Mouse (Mus musculus) cerebellum, adult 18-20 months (tissue): ENCODE measurements at regions not wholly inside any gene's neighbourhood (a gene's known extent, or its start where the extent isn't known, plus 50 kb on each side); places are given as distances from the start of the nearest gene placed in this dataset.

Experiments
- DNase-seq, 2 experiments: peaks; one replicate each; pipeline ENCODE4 v3.0.0; 2021

GRCm38 (mm10) chr16:78490245-78490644 lies 86.3 kb downstream of the D16Ertd472e start:
- DNase-seq: no peak

- no peak for DNase-seq
Observed at GRCm38 (mm10) chr16:78489604-78490003, 86.9 kb downstream of the D16Ertd472e start.

GRCm38 (mm10) chr16:78486531-78486930 lies 90.0 kb downstream of the D16Ertd472e start:
- no peak for DNase-seq

GRCm38 (mm10) chr16:78484319-78484718 lies 92.2 kb downstream of the D16Ertd472e start:
- no peak for DNase-seq

DNA sequence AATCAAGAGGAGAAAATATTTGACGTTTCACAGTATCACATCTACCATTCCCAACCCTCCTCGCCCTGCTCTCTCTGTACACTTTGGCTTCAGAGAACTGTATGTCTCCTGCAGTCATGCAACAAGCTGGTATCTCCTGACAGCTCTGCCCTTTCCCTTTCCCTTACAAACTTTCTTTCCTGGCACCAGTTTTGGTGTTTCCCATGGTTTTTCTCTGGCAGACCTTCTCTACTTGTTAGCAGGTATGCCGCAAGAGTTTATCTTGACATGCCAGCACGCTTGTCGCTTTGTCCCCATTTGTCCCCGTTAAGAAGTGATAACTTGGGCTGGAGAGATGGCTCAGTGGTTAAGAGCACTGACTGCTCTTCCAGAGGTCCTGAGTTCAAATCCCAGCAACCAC lies 94.9 kb downstream of the D16Ertd472e start:
- DNase-seq: no peak

DNA sequence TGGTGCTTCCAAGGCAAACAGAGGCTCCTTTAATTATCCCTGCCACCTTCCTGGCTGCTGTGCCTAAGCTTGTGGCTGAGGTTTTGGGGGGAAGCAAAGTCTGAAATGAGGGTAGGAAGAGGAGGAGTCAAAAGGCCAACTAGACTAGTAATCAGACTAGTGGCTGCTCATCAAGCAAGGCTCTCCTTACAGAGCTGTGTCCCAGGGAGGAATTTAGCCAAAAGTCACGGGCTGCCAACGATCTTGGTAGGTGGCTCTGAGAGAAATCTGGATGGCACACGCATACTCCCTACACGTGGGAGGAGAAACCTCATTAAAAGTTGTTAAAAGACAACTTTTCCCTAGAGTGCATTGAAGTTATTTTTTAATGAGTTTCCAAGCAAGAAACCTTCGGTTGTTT lies 95.4 kb downstream of the D16Ertd472e start:
- DNase-seq: no peak

DNA sequence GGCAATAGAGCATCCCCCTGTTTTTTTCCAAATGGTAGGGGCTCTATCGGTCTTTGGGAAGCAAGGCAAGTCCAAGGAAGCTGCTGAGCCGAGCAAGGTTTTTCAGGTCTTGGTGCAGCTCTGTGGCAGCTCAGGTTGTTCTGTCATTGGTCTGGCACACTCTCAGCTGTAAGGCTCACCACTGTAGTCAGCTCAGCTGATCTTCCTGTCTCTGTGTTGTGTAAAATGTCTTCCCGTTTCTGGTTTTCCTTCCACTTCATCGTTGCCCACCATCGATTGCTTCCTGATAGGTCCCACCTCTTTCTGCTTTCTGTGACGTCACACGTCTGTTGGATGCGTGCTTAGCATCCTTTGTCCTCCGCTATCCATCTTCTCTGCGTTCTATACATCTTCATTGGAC lies 96.2 kb downstream of the D16Ertd472e start:
- no peak for DNase-seq

DNA sequence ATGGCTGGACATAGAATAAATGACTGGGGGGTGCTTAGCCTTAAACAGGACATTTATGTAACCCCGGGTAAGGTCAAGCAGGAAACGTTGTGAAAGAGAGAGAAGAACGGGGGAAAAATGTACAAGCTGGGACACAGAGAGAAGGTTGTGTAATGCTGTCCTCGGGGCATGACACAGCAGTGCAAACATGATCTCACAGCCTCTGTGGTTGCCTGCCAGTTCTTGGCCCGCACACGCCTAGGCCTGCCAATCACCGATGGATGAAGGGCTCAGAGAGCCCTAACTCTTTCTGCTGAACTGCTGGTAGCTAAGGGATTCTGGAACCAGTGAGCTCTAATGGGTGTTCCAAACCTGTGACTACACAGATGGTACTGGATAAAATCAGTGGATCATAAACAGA lies 96.5 kb upstream of the Btg3 start:
- no peak for DNase-seq

- no peak for DNase-seq
Observed at GRCm38 (mm10) chr16:78459996-78460395, 83.0 kb upstream of the Btg3 start.

DNA sequence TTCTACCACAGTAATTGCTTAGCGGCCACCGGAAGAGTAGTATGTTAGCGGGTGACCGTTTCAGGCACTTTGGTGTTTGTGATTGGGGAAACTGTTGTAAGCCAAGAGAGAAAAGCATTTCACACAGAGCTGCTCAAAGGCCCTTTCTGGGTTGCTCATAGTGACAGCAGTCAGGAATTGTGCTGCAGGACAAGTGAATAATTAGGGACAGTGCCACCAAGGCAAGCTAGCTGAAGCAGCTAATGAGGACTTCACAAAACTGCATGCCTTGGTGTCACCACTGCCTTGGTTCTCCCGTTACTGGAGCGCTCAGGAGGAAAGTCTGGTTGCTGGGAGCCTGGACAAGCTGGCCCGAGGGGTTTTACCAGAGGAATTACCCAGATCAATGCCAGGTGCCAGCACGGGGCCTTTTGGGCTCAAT lies 80.7 kb upstream of the Btg3 start:
- DNase-seq: no peak

DNA sequence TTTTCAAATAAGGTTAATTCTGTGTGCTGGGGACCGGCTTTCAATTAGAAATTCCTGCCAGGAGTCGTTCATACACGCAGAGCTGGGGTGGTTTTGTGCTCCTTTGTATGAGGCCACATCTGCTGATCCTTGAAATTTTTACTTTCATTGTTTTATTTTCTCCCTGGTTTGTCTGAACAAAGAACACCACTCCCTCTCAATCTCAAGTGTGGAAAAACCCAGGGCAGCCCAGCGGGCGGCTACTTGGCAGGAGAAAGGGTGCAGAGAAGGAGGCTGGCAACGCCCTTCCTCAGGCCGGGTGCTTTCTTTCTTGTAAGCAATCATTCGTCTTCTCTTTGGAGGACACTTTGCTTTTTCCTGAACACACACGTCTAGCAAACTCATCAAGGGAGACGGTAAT lies 79.4 kb upstream of the Btg3 start:
- no peak for DNase-seq

- DNase-seq: no peak
Observed at GRCm38 (mm10) chr16:78454509-78454908, 77.5 kb upstream of the Btg3 start.

DNA sequence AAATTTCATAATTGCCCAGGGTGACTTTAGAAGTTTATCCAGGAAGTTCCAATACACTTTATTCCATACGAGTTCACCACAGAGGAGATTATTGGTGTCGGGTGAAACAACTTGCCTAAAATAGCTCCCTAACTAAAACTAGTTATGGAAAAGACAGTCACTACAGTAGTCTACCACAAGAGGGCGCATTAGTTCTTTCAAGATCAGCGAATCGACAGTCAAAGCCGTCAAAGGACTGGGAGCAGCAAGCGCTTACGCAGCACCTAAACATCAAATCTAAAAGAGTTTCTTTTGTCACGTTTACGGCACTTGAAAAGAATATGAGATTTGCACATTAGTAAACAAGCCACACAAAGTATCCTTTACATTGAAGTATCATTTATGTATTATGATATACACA lies 75.3 kb upstream of the Btg3 start:
- peak; percentile 21 to 27 for DNase-seq

DNA sequence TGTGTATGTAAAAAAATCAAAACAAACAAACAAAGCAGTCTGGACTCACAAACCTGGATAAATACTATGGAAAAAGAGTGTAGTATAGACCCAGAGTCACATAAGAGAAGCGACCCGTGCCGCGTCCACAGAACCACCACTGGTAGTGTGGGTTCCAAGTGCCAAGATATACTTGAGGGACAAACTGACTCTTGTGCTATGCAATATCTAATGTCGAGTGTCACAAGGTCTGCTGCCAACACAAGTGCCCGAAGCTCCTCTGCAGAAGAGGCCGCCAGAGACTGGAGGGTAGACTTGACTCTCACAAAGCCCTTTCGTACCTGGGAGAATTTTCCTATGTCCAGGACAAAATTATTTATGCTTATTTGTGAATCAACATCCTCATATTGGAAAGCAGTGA lies 74.8 kb upstream of the Btg3 start:
- DNase-seq: no peak

GRCm38 (mm10) chr16:78451251-78451650 lies 74.3 kb upstream of the Btg3 start:
- DNase-seq: no peak

DNA sequence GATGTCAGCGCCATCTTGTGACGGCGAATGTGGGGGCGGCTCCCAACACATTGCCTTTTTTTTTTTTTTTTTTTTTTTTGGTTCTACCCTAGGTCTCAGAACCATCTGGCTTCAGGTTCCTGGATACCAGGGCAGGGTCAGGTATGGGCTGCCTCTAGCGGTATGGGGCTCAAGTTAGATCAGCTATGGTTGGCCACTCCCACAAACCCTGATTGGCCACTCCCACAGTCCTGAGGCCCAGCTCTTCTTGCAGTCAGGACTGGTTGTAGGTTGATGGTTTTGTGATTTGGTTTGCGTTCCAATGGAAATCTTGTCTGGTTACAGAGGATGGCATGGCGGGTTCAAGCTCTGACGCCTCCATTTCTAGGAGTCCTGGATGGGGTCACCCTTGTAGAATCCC lies 72.2 kb upstream of the Btg3 start:
- no peak for DNase-seq

DNA sequence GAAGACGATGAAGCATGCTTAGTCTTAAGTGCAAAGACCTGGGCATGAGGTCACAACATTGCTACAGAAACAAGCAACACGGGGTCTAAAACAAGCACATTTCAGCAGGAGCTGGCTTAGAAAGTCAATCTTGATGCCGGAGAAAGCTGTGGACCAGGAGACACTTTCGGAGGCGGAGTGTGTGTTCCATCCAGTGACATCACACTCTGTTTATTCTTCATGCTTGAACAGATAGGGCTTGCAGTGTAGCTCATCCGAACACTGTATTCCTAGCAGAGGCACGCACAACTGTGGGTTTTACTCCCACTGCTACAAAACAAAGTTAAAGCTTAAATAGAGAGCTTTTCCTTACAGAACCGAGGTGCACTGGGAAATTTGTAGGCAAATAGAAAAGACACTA lies 66.3 kb upstream of the Btg3 start:
- DNase-seq: no peak

DNA sequence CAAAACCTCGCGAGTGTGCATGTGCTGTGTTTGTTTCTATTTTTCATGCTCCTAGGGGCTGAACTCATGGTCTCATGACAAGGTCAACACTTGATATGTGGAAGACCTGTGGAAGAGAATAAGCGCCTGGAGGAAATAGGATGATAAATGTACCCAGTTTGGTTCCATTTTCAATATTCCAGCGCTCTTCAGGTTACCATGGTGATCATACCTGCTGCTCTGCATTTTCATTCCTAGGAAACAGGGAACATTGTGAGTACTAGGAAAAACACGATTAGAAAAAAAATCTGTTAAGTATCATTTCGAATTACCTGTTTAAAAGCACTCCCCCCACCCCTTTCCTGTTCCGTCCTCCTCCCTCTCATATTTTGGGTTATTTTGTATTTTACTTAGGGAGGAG lies 65.8 kb upstream of the Btg3 start:
- DNase-seq: no peak

DNA sequence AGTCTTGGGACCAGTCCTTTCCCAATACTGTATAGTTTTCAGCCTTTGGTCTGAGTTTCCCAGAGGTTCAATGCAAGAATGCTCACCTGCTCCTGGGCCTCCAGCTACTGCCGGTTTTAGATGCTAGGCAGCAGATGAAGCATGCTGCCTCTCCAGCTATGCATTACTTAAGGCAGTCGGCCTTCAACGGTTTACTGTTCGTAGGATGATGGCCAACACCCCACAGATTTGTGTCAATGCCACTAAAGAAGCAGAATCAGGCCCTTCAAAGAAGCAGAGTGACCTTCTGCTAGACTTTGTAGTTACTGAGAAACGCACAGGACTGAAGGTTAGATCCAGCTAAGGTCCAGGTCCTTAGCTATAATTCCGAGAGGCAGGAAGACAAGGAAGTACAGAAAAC lies 65.0 kb upstream of the Btg3 start:
- no peak for DNase-seq

DNA sequence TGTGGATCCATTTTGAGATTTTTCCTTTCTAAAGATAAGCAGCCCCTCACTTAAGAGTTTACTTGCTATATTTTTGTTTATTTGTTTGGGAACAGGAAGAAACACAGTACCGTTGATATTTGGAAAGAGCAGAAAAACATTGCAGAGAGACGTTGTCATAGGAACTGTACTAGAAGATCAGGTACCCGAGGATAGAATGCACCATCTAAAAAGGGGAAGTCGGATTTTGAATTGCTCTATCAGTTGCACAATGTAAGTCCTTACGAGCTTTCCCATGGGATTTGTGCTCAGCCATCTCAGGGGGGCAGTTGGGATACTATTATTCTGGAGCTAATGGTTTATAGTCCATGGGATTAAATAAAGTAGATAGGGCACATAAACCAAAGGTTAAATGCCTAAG lies 58.7 kb upstream of the Btg3 start:
- DNase-seq: no peak

DNA sequence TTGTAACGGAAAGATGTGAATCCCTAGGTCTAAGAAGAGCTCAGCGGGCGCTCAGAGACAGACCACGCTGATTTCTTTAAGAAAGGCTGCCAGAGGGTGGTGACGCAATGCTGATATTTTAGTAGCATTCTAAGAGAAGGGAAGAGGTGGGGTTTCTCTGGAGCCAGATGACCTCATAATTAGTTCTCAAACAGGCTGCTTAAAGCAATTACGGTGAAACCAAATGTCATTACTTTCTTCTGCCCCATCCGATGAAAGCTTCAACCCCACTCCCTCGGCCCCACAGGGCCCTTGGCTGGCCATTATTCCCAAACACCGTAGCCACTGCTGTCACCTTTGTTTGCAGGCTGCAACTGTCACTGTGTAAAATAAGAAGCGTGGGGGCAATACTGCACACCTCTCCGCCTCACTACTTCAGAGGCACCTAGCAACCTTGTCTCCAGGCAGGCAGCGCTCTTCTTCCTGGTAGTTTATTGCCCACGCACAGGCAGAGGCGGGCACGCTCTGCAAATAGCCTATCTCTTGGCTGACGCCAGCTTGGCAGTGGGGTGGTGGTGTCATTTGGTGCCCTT lies 50.6 kb upstream of the Btg3 start:
- peak; percentile 19 to 22 for DNase-seq
